Mouse (Mus musculus) embryo, embryonic 11 days (tissue): Measurements from ENCODE around the gene Setdb1.
A peak's percentile ranks its signal among the peaks of the same experiment; 100 is the strongest.

Experiments
- DNase-seq: peaks from one replicate; pipeline ENCODE4 v3.0.0-alpha.2; 2015

Setdb1 gene

DNA sequence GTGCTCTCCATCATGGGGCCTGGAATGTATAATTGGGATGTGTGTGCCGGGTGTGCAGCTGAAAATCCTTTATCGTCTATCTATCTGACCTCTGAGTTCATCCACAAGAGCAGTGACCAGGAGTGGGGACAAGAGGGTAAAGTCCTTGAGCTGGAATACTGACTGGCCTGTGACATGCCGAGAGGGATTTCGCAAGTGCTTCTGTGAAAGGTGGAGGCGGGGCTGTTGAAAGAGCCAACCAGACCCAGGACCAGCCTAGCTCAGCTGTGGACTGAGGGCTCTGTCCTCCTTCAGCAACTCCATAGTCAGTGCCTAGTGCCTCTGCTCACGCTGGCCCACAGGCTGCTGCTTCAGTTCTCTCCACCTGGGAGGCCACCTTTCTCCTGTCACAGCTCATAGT lies 38.5 kb downstream of the Setdb1 start:
- no peak for DNase-seq

DNA sequence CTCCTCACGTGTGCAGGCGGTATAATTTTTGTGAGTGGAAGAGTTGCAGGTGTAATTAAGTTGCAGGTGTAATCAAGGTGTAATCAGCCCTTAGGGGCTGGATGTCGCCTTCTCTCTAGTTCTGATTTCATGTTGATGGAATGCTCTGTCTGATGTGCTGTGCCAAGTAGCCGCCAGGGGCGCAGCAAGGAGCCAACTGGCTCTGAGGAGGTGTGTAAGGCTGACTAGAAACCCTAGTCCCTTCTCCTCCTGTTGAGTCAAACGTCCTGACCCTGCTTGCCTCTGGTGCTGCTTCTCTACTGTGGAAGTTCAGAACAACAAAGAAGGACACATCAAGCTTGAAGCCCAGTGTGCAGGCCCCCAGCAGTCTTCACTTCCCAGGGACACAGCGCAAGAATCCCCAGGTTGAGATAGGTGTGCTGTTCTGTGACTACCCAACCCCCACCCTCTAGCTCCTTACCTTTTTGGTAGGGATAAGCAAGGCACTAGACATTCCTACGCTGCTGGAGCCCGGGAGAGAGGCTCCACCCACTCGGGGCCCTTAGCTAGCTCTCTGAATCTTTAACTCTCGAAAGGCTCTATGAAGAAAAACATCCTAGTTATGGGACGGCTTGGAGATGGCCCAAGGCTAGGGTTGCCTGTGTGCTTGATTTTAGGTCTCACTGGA lies 39.5 kb downstream of the Setdb1 start:
- peak; percentile 81 for DNase-seq

DNA sequence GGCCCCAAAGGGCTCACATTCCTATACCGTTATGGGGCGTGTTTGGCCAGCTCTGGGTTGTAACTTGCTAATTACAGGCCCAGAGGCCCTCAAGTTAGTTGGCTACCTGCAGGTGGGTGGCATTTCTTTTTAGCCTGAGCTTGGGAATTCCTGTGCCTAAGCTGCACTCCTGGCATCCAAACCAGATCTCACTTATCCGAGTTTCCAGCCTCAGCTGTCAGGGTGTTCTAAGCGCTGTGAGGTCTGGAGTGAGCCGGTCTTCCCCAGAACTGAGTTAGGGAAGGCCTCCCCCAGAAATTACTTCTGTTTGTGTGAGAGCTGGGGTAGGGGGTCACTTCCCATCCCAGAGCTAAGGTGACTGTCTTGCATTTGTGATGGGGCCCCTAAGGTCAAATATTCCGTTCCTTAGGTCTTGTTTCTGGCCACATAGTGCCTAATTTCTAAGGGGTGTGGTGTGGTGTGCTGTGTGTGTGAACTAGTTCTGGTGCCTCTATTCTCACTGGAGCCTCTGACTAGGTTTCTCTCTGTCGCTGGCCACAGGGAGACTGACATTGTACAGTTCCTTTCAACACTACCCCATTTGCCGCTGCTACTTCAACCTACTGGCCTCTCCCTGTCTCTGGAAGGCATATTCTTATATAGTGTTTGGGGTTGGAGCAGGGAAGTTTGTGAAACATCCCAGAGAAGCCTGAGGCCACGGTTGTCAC lies 41.0 kb downstream of the Setdb1 start:
- DNase-seq: no peak

- peak; percentile 93 for DNase-seq
These were observed 41.7 kb downstream of the Setdb1 start for GRCm38 (mm10) chr3:95315094-95315843.

DNA sequence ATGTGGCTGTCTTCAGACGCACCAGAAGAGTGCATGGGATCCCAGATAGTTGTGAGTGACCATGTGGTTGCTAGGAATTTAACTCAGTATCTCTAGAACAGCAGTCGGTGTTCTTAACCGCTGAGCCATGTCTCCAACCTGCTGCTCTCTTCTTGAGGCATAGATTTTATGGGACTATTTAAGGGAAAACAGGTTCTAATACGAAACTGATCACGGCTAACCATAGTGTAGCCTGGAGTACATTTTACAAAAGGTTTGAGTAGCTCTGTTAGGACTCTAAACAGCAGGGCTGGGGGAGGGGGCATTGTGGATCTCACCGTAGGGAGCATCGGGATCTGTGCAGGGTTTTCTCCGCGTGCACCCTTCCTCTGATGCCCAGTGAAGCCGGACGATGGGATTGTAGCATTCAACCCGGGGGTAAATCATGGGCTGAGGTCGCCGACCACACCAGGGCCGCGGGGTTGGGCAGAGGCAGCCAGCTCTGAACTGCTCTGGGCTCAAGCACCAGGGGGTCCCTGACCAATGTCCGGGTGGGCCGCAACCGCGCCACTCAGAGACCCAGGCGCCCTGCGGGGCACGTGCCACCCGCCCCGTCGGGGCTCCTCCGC lies 42.4 kb downstream of the Setdb1 start, which contains the start of gene Cers2:
Cers2 (plus strand) TSS at position 306 of the 608 bp plus-strand sequence.
- DNase-seq: no peak

DNA sequence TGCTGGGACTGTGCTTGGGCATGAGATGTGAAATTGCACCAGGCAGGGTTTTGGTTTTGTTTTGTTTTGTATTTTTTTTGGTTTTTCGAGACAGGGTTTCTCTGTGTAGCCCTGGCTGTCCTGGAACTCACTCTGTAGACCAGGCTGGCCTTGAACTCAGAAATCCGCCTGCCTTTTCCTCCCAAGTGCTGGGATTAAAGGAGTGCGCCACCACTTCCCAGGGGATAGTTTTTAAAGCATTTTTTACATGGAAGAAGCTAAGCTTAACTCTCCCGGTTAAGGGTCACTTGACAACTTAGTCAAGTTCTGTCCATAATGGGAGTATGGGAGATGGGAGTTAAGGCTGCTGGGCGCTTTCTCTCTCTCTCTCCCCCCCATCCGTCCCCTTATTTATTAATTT lies 42.9 kb downstream of the Setdb1 start:
- no peak for DNase-seq

GRCm38 (mm10) chr3:95313476-95313875 lies 43.5 kb downstream of the Setdb1 start:
- no peak for DNase-seq

DNA sequence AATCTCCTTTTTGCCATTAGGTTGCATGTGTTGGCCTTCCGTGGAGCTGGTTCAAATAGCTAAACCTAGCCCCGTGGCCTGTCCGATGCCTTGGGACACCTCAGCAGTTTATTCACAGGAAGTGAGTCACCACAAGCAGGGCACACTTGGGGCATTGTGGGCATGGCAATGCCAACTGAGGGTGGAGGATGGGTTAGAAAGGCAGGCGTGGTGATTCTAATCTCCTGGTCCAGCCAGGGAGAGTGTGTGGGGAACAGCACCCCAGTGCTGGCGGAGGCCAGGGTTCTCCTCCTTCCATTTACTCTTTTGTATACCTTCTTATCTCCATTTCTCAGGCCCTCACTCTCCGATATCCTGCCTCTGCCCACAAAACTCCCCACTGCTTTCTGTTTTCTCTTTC lies 44.4 kb downstream of the Setdb1 start:
- no peak for DNase-seq

GRCm38 (mm10) chr3:95310968-95311882 lies 45.8 kb downstream of the Setdb1 start:
- DNase-seq: peak; percentile 73

DNA sequence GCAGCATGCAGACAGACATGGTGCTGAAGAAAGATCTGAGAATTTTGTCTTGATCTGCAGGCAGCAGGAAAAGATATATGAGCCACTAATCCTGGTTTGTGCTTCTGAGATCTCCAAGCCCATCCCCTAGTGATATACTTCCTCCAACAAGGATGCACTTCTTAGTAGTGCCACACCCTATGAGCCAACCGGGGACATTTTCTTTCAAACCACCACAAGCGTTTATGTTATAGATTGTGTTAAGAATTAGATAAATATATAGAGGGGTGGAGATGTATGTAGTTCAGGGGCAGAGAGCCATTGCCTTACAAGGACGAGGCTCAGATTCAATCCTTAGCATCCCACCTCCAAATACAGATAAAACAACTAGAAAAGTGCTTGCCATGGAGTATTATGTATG lies 46.5 kb downstream of the Setdb1 start:
- no peak for DNase-seq

DNA sequence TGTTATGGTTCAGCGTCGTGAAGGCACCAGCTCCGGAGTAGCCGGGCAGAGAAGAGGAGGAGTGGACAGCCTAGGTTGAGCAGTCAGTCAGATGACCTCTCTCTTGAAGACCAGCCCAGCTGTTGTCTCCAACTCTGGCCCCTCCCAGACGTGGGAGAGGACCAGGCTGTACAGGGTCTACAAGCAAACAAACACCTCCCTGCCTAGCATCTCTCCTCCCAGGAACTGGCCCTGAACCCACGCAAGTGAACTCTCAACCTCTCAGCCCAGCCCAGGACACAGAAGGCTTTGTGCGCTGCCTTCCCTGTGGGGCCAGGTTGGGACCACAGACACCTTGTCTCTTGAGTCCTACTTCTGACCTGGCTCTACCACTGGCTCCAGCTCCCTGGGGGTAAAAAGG lies 49.9 kb downstream of the Setdb1 start, which contains the start of gene Anxa9:
Anxa9 (minus strand) TSS at position 77 of the 400 bp plus-strand sequence.
- no peak for DNase-seq

- no peak for DNase-seq
These were observed 50.8 kb downstream of the Setdb1 start for GRCm38 (mm10) chr3:95306244-95306643.

- no peak for DNase-seq
These were observed 55.7 kb downstream of the Setdb1 start for GRCm38 (mm10) chr3:95301204-95301796.

DNA sequence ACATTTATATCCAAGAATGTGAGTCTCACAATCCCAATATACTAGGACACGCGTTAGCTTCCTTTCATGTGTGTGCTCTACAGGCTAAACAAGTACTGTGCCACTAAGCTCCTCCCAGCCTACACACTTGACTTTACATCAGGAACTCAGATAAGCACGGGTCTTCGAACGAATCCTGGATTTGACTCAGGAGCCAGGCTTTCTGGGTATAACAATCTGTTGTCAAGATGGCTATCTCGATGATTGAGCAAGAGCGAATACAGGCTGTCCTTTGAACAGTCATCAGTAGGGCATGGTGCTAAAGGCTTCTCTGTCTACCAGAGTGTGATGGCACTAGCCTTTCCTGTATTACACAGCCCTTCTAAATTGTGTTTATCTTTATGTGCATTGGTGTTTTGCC lies 59.0 kb downstream of the Setdb1 start:
- DNase-seq: no peak

GRCm38 (mm10) chr3:95296103-95296469 lies 60.9 kb downstream of the Setdb1 start:
- peak; percentile 74 for DNase-seq

GRCm38 (mm10) chr3:95295321-95296102 lies 61.5 kb downstream of the Setdb1 start:
- DNase-seq: no peak

DNA sequence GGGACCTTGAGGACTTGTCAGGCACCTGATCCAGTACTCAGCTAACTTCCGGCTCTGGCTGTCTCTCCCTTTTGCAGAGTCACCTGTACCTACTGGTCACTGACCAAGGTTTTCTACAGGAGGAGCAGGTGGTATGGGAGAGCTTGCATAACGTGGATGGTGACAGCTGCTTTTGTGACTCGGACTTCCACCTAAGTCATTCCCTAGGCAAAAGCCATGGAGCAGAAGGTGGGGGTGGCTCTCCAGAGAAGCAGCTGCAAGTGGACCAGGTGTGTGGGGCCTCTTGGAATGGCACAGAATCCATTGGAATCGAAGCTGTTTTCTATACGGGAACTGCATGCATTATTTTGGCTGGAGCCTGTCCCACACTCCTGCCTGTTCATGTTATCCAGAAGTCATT lies 62.3 kb downstream of the Setdb1 start:
- DNase-seq: no peak

DNA sequence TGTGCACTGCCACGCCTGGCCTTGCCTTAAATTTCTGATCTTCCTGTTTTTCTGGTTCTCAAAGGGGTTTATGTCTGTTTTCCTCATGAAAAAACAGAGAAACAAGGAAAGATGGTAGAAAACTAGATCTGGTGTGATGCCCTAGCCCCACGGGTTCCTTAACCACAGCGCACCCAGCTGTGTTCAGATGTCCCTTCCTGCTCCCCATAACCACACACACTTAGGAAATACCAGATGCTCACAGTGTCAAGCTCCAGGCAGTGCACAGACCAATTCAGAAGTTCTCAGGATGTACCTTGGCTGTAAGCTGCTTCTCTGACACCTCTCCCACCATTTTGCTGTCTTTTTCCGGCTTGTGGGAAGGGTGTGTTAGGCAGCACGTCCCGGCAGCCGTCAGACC lies 62.7 kb downstream of the Setdb1 start:
- no peak for DNase-seq

GRCm38 (mm10) chr3:95293537-95293936 lies 63.5 kb downstream of the Setdb1 start:
- DNase-seq: no peak

GRCm38 (mm10) chr3:95292899-95293298 lies 64.1 kb downstream of the Setdb1 start:
- DNase-seq: no peak

DNA sequence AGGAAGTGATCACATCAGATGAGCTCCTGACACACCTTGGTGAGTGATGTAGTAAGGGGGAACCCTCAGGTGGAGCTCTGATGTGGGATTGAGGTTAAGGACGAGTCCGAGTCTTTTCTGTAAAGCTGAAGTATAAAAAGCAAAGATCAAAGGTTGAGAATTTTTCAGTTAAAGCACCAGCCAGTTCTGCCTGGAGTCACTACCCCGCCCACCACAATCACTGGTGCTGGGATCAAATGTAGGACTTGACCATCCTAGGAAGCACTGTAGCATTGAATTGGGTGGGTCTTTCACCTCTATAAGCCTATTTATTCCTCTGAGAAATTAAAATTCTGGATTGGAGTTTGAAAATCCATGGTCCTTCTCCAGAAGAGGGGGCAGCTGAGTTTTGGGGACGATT lies 66.0 kb downstream of the Setdb1 start:
- no peak for DNase-seq
